Mouse (Mus musculus) retina, postnatal 1 day (tissue): ENCODE results near the gene Ifit2.
"Not testable (repeated sequence)": the region's sequence is repeated elsewhere in the genome, so short reads cannot be mapped to it uniquely, and the experiment has no call there.

Experiments
- DNase-seq: peaks from one replicate; pipeline ENCODE4 v3.0.0-alpha.2; 2012

Ifit2 gene

DNA sequence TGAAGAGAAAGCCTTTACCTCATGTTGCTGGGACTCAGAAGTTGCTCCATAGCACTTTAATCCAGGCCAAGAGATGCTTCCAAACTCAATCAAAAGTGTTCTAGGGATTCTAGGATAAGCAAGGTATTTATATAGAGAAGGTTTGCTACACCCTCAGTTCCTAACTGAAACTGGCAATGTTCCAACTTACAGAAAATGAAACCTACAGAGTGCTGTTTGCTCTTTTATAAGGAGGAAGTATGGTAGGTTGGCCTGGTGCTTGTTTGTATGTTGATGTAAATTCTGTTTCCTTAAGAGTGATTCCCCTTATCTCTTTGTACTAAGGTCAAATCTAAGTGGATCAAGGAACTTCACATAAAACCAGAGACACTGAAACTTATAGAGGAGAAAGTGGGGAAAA, 48.8 kb downstream of the Ifit2 start:
- DNase-seq = not testable (repeated sequence)

DNA sequence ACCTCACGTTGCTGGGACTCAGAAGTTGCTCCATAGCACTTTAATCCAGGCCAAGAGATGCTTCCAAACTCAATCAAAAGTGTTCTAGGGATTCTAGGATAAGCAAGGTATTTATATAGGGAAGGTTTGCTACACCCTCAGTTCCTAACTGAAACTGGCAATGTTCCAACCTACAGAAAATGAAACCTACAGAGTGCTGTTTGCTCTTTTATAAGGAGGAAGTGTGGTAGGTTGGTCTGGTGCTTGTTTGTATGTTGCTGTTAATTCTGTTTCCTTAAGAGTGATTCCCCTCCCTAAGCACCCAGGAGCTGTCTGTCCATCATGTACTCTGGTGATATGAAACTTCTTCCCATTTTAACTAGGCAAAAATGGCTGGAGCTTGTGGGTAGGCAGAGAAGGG, 51.4 kb downstream of the Ifit2 start, which contains the start of gene Ifit1bl1:
Gene Ifit1bl1 (minus strand): TSS at position 69 of the 400 bp plus-strand sequence.
- DNase-seq = not testable (repeated sequence)

DNA sequence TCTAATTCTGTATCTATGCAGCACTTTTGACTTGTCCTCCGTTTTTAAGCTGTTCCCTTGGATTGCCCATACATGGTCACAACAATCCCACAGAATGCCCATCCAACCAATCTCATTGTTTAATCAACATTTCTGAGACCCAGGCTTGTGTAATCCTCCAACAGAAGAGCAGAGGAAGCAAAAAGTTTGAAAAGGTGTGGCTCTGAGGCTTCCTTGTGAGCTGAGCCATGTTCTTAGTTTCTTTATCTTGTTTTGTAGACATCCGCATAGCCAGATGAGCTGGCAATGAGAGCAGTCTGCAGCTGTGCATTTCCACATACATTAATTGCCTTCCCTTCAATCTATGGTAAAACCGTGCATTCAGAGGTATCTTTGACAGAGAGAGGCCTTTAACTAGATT, 55.0 kb downstream of the Ifit2 start:
- DNase-seq = no peak

DNA sequence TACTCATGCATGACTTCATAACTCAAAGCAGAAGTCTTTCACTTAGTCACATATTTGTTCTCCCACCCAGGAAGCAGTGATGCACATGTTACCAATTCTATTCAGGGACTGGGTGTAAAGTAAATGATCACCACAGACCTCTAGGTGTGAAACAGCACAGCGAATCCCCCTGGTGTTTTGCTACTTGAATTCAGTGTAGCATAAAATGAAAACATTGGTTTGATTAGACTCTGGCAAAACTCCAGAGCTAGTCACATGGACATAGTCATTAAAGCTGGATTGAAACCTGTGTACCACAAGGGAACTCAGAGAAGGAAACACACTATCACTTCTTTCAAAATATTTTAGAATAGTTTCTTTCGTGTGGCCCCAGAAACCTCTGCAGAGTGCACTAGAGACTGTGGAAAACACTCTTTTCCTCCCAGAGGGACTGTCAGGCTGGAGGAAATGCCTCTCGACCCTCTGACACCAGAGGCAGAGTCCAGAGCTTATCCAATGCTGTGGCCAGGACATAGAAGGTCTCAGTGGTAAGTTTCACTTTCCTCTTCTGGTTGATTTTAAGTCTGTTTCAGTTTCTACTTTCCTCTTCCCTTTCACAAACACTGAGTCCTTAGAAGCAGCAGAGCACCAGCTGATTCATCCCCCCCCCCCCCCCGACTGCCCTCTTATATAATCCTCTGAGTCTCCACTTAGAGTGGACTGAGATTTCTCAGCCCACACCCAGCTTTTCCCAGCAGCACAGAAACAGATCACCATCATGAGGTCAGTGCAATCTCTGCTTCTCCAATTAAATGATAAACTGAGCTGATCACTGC, 57.0 kb downstream of the Ifit2 start, which contains the start of gene Ifit3b:
Gene Ifit3b (plus strand): TSS at position 734 of the 815 bp plus-strand sequence.
- DNase-seq = peak; percentile 50

DNA sequence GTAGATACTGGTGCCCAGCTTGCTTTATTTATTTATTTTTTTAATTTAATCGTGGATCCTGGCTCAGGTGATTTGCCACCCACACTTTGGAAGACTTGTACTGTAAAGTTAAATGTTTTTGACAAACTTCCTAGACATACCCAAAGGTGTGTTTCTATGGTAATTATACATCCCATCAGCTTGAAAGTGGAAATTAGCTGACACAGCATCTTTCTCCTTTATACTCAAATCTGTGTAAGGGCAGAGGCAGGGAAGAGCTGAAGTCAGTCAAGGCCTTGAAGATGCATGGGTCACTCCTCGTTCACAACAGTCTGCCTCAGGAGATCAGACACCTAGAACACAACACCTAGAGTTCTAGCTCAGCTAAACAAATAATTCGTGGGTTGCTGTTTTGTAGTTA, 59.6 kb downstream of the Ifit2 start:
- not testable (repeated sequence) for DNase-seq

DNA sequence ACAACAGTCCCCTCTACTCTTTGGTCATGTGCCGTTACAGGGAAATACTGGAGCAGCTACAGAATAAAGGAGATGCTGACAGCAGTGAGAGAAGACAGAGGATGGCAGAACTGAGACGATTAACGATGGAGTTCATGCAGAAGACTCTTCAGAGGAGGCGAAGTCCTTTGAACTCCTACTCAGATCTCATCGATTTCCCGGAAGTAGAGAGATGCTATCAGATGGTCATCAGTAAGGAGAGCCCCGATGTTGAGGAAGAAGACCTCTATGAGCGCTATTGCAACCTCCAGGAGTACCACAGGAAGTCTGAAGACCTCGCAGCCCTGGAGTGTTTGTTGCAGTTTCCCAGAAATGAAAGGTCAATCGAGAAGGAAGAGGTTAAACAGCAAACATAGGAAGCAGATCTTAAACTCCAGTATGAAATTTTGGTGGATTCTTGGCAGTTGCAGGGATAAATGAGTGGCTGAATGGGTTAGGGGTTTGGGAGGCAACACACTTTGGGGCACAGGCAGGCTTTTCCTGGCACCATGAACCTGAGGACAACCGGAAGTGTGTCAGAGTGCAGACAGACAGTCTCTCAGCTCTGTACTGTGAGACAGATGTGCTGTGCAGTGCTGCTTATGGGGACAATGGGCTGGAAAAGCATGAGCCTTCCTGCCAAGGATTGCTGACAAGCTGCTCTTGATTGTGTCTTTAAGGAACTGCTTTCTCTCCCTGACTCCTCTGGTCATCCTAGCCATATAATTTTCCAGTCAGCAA, 61.9 kb downstream of the Ifit2 start:
- not testable (repeated sequence) for DNase-seq

DNA sequence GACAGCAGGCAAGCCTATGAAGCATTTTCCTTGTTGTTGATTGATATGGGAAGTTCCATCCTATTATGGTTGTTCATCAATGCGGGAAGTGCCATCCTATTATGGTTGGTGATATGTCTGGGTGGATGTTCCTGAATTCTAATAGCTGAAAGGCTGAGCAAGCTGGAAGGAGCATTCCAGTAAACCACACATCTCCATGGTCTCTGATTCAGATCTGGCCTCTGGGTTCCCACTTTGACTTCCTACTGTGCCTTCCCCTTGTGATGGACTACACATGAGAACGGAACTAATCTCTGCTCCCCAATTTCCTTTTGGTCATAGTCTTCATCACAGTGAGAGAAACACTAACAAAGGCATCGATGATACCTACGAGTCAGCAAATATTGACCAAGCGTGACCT, 70.4 kb downstream of the Ifit2 start:
- DNase-seq = no peak

DNA sequence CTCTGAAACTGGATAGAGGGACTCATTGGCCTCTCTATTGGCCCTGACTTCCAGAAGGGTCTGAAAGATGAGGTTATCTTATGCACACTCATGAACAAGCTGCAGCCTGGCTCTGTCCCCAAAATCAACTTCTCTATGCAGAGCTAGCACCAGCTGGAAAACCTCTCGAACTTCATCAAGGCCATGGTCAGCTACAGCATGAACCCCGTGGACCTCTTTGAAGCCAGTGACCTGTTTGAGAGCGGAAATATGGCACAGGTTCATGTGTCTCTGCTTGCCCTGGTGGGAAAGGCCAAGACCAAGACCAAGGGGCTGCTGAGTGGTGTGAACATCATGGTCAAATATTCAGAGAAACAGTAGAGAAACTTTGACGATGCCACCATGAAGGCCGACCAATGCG, 73.3 kb downstream of the Ifit2 start:
- no peak for DNase-seq

DNA sequence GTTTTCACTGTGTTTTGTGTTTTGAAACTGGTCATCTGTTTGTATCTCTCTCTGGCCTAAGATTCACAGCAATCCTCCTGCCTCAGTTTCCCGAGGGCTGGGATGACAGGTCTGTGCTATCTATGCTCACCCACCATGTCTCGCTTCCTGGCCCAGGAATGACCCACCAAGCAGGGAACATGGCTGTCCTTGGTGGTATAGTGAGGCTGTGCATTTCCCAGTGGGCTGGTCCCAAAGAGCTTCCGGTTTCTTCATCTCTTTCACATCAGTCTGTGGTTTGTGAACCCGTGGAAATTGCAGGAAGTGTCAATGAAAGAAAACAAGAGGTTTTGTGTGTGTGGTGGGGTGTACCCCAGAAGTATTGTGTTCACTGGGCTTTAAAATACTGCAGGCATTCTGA, 74.2 kb downstream of the Ifit2 start:
- no peak for DNase-seq
